Mouse (Mus musculus) E14TG2a.4 (cell line): ENCODE results near the gene Foxp1.

Experiments
- H3K27me3 ChIP-seq: 2 replicates; pipeline ENCODE4 v1.6.1; 2014; ENCODE audit warnings: low read length, control low read depth; ENCODE audit not compliant: insufficient read depth
- H3K36me3 ChIP-seq: 2 replicates; pipeline ENCODE4 v1.6.1; 2014; ENCODE audit warnings: low read length, control low read depth; ENCODE audit not compliant: insufficient read depth
- H3K4me1 ChIP-seq: replicated peaks from 2 replicates; pipeline ENCODE4 v1.6.1; 2014; ENCODE audit warnings: low read depth, low read length, control low read depth
- H3K4me3 ChIP-seq: replicated peaks from 2 replicates; pipeline ENCODE4 v1.5.1; 2014; ENCODE audit warnings: mild to moderate bottlenecking, low read length
- H3K9me3 ChIP-seq: 2 replicates; pipeline ENCODE4 v1.6.1; 2014; ENCODE audit warnings: low read length, control low read depth
- CTCF ChIP-seq: conservative IDR thresholded peaks from 2 replicates; pipeline ENCODE4 v1.5.1; 2014; ENCODE audit warnings: low read length
- NANOG ChIP-seq: IDR thresholded peaks from 2 replicates; pipeline ENCODE4 v1.6.1; 2014; ENCODE audit warnings: borderline replicate concordance, low read length, mixed read lengths
- POU5F1 ChIP-seq: IDR thresholded peaks from 2 replicates; pipeline ENCODE4 v1.6.1; 2014; ENCODE audit warnings: low read length, borderline replicate concordance

The Foxp1 gene

DNA sequence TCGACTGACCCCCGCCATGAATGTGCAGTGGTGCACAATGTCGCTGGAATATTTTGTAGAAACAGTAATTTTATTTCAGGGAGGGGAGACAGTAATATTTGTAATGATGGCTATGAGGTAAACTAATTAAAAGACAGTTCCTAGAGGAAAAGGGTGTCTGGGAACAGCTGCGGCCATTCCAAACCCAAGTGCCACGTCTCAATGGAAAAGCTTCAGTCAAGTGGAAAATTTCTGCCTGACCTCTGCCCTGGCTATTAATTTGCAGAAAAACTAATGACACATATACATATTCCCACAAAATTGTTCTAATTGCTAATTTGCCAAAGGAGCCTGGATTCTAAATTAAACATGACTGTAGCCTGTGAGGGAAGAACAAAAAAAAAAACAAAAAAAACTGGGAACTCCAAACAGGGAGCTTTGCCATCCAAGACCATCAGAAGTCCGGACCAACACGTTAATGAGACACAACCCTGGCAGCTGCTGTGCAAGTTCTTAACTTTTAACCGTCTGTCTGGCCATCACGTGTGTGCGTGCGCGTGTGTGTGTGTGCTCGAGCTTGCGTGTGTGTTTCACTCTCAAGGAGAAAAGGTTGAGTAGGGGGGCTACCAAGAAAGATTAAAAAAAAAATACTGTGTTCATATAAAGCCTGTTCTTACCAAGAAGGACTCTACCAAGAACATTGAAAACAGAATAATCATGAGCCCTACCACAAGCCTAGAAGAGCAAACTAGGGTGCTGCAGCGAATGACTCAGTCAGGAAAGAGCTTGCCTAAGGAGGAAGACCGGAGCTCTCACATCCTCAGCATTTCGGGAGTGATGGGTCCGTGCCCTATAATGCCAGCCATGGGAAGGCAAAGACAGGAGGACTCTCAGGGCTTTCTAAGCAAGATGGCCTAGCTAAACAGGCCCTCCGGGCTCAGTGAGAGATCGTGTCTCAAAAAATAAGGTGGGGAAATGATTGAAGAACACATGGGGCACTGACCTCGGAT is 574.1 kb downstream of the Foxp1 start:
- Histone ChIP-seq H3K4me3 (no peak overlapping the region), H3K9me3 (no peaks in the 10 kb centered on the region), H3K36me3 (peaks cover 96% of the 10 kb centered on the region), H3K4me1 (0 out of 2 replicates have a peak, but pooled peaks cover 9% of the 10 kb centered on the region), H3K27me3 (no peaks in the 10 kb centered on the region)
- TF ChIP-seq CTCF (no peak), NANOG (no peak), POU5F1 (no peak)

GRCm38 (mm10) chr6:98947486-98948152 is 574.9 kb downstream of the Foxp1 start:
- Histone ChIP-seq H3K4me1 (0 out of 2 replicates have a peak, but pooled peaks cover 9% of the 10 kb centered on the region), H3K36me3 (peaks cover 96% of the 10 kb centered on the region), H3K27me3 (no peaks in the 10 kb centered on the region), H3K4me3 (no peak overlapping the region), H3K9me3 (no peaks in the 10 kb centered on the region)
- TF ChIP-seq POU5F1 (no peak), CTCF (no peak), NANOG (no peak)

- no peak for TF ChIP-seq POU5F1
- no peak for TF ChIP-seq CTCF
- no peak for TF ChIP-seq NANOG
- Histone ChIP-seq H3K4me1 (0 out of 2 replicates have a peak, but pooled peaks cover 9% of the 10 kb centered on the region), H3K36me3 (peaks cover 100% of the 10 kb centered on the region), H3K27me3 (no peaks in the 10 kb centered on the region), H3K4me3 (no peak overlapping the region), H3K9me3 (no peaks in the 10 kb centered on the region)
Observed at GRCm38 (mm10) chr6:98946731-98947130, 575.8 kb downstream of the Foxp1 start.

DNA sequence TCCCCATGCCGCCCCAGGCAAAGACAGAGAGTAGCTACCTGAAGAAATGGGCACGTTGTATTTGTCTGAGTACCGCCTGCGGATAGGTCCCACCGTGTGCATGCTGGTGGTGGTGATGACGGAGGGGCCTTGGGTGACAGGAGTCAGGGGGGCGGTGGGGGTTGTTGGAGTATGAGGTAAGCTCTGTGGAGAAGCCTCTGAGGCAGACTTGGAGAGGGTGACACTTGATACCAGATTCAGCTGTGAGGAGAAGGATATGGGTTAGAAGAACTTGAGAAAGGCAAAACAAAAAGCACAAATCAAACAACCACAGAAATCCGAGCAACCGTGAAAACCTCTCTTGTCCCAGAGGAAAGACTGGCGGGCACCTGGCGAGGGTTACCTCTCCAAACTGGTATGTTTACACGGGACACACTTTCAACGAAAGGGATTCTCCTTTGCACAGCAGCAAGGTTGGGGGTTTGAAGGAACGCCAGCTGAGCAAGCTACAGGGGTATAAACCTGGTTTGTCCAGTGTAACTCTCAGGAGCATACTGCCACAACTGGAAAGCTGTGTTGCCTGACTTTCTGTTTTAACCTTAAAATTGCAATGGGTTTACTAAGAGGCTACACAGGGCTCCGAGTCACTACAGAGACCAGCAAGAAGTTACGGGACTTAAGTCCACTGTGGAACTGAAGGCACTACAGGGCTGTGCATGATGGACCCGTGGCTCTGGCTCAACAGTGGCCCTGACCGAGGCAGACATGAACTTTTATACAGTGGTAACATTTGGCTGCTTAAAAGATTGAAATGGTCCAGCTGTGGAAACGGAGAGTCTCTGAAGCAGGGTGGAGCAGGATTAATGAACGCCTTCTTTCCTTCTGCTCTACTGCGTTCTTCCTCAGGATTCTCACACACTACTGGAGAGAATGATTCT is 576.8 kb downstream of the Foxp1 start:
- Histone ChIP-seq H3K9me3 (no peaks in the 10 kb centered on the region), H3K27me3 (no peaks in the 10 kb centered on the region), H3K4me1 (peaks cover 17% of the 10 kb centered on the region), H3K4me3 (no peak overlapping the region), H3K36me3 (peaks cover 97% of the 10 kb centered on the region)
- TF ChIP-seq POU5F1: no peak
- no peak for TF ChIP-seq NANOG
- TF ChIP-seq CTCF: no peak

DNA sequence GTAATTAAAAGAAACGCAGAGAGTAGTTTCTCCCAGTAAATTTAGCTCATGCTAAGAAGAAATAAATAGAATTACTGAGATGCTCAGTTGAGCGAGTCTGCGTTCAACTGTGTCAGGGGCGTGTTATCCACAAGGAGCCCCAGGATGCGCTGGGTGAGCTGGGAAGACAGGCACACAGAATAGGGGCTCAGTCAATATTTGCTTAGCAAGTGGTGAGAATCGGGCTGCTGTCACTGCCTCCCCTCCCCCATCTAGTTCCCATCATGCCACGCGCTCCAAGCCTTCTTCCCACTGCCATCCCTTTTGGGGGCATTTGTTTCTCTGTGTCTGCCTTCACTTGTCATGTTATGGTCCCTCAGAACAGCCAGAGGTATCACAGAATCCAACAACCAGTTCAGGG is 584.2 kb downstream of the Foxp1 start:
- Histone ChIP-seq H3K4me3 (no peak overlapping the region), H3K4me1 (peaks cover 19% of the 10 kb centered on the region), H3K9me3 (no peaks in the 10 kb centered on the region), H3K27me3 (no peaks in the 10 kb centered on the region), H3K36me3 (peaks cover 96% of the 10 kb centered on the region)
- TF ChIP-seq NANOG: no peak

DNA sequence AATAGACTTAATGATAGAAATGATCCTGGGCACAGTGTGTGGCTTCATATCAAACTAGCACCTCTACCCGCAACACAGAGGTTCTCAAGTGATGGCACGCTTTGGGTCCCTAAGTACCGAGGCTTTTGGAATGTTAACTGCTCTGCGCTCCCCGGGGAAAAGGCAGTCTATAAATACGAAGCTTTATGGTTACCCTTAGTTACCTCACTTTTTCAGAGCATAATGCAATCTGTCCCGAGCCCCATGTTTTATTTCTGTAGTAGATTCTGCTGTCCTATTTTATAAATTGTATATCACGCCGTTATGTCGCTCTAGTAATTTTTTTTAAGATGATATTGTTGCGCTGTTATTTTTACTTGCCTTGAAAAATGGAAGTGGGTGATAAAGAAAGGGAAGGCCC is 585.0 kb downstream of the Foxp1 start:
- Histone ChIP-seq H3K4me1 (peaks cover 28% of the 10 kb centered on the region), H3K36me3 (peaks cover 96% of the 10 kb centered on the region), H3K4me3 (no peak overlapping the region), H3K9me3 (no peaks in the 10 kb centered on the region), H3K27me3 (no peaks in the 10 kb centered on the region)
- no peak for TF ChIP-seq CTCF

DNA sequence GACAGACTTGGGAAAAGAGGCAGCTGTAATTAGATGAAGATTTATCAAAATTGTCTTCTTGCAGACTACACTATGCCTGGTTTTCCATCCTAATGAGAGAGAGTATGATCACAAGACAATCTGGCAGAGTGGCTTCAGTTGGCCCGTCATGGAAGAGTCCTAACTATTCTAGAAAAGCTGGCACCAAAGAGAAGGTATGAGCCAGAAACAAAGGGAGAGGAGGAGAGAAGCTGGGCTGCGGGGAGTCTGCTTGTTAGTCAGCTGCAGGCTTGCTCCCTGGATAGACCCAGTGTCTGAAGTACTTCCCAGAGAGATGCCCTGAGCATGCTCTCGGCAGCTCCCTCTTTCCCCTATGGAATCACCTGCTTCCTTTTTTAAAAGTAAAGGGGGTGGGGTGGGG is 586.1 kb downstream of the Foxp1 start:
- TF ChIP-seq POU5F1: no peak
- no peak for TF ChIP-seq CTCF
- no peak for TF ChIP-seq NANOG
- Histone ChIP-seq H3K27me3 (no peaks in the 10 kb centered on the region), H3K4me1 (peaks cover 31% of the 10 kb centered on the region), H3K36me3 (peaks cover 99% of the 10 kb centered on the region), H3K4me3 (no peak overlapping the region), H3K9me3 (no peaks in the 10 kb centered on the region)

DNA sequence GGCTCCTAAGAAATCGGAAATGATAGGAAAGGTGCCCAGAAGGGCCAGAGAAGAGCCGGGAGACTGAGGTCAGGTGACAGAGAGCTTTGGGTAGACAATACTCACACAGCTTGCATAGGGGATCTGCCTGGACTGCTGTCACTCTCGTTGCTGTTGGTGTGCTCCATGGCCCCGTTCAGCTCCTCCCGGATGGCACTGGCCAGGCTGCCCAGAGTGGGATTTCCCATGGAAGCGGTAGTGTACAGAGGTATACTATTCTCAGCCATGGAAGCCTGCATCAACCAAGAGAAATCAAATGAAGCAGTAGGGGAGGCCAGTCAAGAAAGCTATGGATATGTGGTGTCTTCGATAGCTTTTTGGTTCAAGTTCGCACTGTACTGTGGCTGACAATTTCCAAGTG is 587.4 kb downstream of the Foxp1 start:
- TF ChIP-seq NANOG (no peak), POU5F1 (no peak), CTCF (no peak)
- peaks cover 99% of the 10 kb centered on the region for H3K36me3 ChIP-seq
- no peaks in the 10 kb centered on the region for H3K9me3 ChIP-seq

More for the DNA sequence above, 587.4 kb downstream of the Foxp1 start:
- peaks cover 30% of the 10 kb centered on the region for H3K4me1 ChIP-seq
- H3K4me3 ChIP-seq: no peak overlapping the region
- no peaks in the 10 kb centered on the region for H3K27me3 ChIP-seq
